Mouse (Mus musculus) G1E (cell line): ENCODE results near the gene 2010003K11Rik.

Source experiments
- CTCF ChIP-seq: IDR thresholded peaks from 2 replicates; pipeline ENCODE4 v1.5.1; 2012; ENCODE audit warnings: low read depth, low read length, inconsistent platforms, mixed read lengths
- GATA2 ChIP-seq: IDR thresholded peaks from 2 replicates; pipeline ENCODE4 v1.6.1; 2012; ENCODE audit warnings: low read depth, low read length, inconsistent platforms, borderline replicate concordance
- TAL1 ChIP-seq: conservative IDR thresholded peaks from 2 replicates; pipeline ENCODE4 v1.6.1; 2012; ENCODE audit warnings: low read depth, low read length, inconsistent platforms, mixed read lengths

DNA sequence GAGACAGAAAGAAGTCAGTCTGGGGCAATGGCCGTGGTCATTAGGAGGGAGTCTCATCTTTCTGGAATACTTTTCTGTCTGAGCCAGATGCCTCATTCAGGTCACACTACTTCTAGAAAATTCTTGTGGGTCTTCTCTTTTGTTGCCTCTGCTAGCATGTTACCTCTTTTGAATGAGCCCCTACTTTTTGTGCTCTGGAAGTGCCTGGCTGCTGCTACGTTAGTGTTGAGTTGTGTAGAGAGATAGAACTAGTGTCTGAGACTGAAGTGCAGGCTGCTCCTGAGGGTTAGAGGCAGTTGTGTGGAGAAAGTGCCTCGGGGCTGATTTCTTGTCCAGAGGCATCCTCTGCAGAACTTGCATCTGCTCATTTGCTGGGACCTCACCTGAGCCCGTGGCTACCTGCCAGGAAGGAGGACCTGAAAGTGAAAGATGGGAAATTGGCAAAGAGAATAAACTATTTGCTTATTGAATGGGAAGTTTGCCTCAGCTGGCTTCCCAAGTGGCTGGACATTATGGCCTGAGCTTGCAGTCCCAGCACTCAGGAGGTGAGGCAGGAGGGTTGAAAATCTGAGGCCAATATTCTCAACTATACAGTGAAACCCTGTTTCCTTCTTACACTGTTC is 15.0 kb upstream of the 2010003K11Rik start:
- TF ChIP-seq CTCF, result no peak
- TF ChIP-seq TAL1, result no peak
- TF ChIP-seq GATA2, result no peak
